Mouse (Mus musculus) cerebellum, adult 2 months (tissue): ENCODE measurements at regions not wholly inside any gene's neighbourhood (a gene's known extent, or its start where the extent isn't known, plus 50 kb on each side); places are given as distances from the start of the nearest gene placed in this dataset.

Source experiments
- DNase-seq, 2 experiments: peaks; one replicate each; pipeline ENCODE4 v3.0.0; 2021
- H3K27ac ChIP-seq: fragments of 200-500 bp; 2 replicates; pipeline ENCODE4 v1.5.1; 2012; ENCODE audit warnings: low read length, control low read depth, inconsistent platforms; ENCODE audit not compliant: insufficient read depth
- H3K27me3 ChIP-seq: fragments of 200-500 bp; 2 replicates; pipeline ENCODE4 v1.6.1; 2012; ENCODE audit warnings: inconsistent platforms, mild to moderate bottlenecking, low read length, moderate library complexity; ENCODE audit not compliant: control insufficient read depth, insufficient read depth
- H3K4me1 ChIP-seq: fragments of 200-500 bp; 2 replicates; pipeline ENCODE4 v1.6.1; 2011; ENCODE audit warnings: low read length; ENCODE audit not compliant: control insufficient read depth, insufficient read depth
- H3K4me3 ChIP-seq: fragments of 200-500 bp; replicated peaks from 2 replicates; pipeline ENCODE3; 2011; ENCODE audit warnings: mild to moderate bottlenecking, low read depth, low read length, control low read depth; ENCODE audit not compliant: insufficient read depth
- CTCF ChIP-seq: fragments of 200-500 bp; IDR thresholded peaks from 2 replicates; pipeline ENCODE4 v1.5.1; 2011; ENCODE audit warnings: low read depth, mild to moderate bottlenecking, control low read depth, low read length, moderate library complexity, borderline replicate concordance; ENCODE audit not compliant: insufficient read depth
- POLR2A ChIP-seq: fragments of 200-500 bp; IDR thresholded peaks from 2 replicates; pipeline ENCODE4 v1.6.1; 2011; ENCODE audit warnings: low read length, control low read depth, borderline replicate concordance; ENCODE audit not compliant: insufficient read depth
- WGBS: fragments of 180-500 bp; shearing (Covaris S2); methylation state at CpG from one replicate; pipeline ENCODE4 v1.1.7; 2018; 5-methylcytosine and 5-hydroxymethylcytosine counted together

- WGBS: 99% methylated on average over 2 of the region's 2 CpGs
- DNase-seq: no peak
- Histone ChIP-seq H3K4me3 (no peak overlapping the region), H3K4me1 (peaks cover 2% of the 10 kb centered on the region; the same call in 1 of the 2 replicates), H3K27me3 (no peaks in the 10 kb centered on the region; the same call in 1 of the 2 replicates), H3K27ac (no peak overlapping the region)
- TF ChIP-seq CTCF: no peak
- no peak for TF ChIP-seq POLR2A
Measured at GRCm38 (mm10) chr2:106200130-106200529, 196.8 kb upstream of the Dnajc24 start.

GRCm38 (mm10) chr2:106195170-106195569, 191.8 kb upstream of the Dnajc24 start:
- Histone ChIP-seq H3K4me1 (peaks cover 2% of the 10 kb centered on the region; the same call in 1 of the 2 replicates), H3K27me3 (no peaks in the 10 kb centered on the region; the same call in 1 of the 2 replicates), H3K27ac (no peak overlapping the region), H3K4me3 (peak overlapping the region; percentile 38)
- 4% methylated on average over 7 of the region's 7 CpGs for WGBS
- TF ChIP-seq CTCF (no peak), POLR2A (no peak)
- DNase-seq: peak; percentile 91 to 95

- H3K27ac ChIP-seq: no peak overlapping the region
- H3K4me1 ChIP-seq: peaks cover 2% of the 10 kb centered on the region; the same call in 1 of the 2 replicates
- TF ChIP-seq CTCF: peak; percentile 73
- no peak for TF ChIP-seq POLR2A
- 9% methylated on average over 14 of the region's 14 CpGs for WGBS
- H3K4me3 ChIP-seq: peak overlapping the region; percentile 26
- H3K27me3 ChIP-seq: no peaks in the 10 kb centered on the region; the same call in 1 of the 2 replicates
- DNase-seq: peak; percentile 82 to 85
Measured at GRCm38 (mm10) chr2:106194369-106195023, 191.1 kb upstream of the Dnajc24 start.

- Histone ChIP-seq H3K27ac (no peak overlapping the region), H3K4me3 (no peak overlapping the region), H3K27me3 (no peaks in the 10 kb centered on the region; the same call in 1 of the 2 replicates), H3K4me1 (peaks cover 2% of the 10 kb centered on the region; the same call in 1 of the 2 replicates)
- peak; percentile 24 to 26 for DNase-seq
- TF ChIP-seq CTCF (no peak), POLR2A (no peak)
- 23% methylated on average over 9 of the region's 9 CpGs for WGBS
Measured at GRCm38 (mm10) chr2:106193889-106194347, 190.6 kb upstream of the Dnajc24 start.

GRCm38 (mm10) chr2:106190579-106191322, 187.4 kb upstream of the Dnajc24 start:
- Histone ChIP-seq H3K4me1 (peaks cover 2% of the 10 kb centered on the region; the same call in 1 of the 2 replicates), H3K27ac (no peak overlapping the region), H3K27me3 (no peaks in the 10 kb centered on the region), H3K4me3 (no peak overlapping the region)
- DNase-seq: no peak
- 88% methylated on average over 11 of the region's 11 CpGs for WGBS
- TF ChIP-seq CTCF (no peak), POLR2A (no peak)

- peak; percentile 88 to 94 for DNase-seq
- no peak overlapping the region for H3K27ac ChIP-seq
- 14% methylated on average over 16 of the region's 16 CpGs for WGBS
- peak overlapping the region; percentile 45 for H3K4me3 ChIP-seq
- H3K27me3 ChIP-seq: no peaks in the 10 kb centered on the region
- peaks cover 4% of the 10 kb centered on the region; the same call in 1 of the 2 replicates for H3K4me1 ChIP-seq
- TF ChIP-seq CTCF (no peak), POLR2A (no peak)
Measured at GRCm38 (mm10) chr2:106183651-106184050, 180.3 kb upstream of the Dnajc24 start.

- Histone ChIP-seq H3K27me3 (no peaks in the 10 kb centered on the region; the same call in 1 of the 2 replicates), H3K4me1 (peaks cover 4% of the 10 kb centered on the region; the same call in 1 of the 2 replicates), H3K27ac (no peak overlapping the region), H3K4me3 (no peak overlapping the region)
- WGBS: 39% methylated on average over 9 of the region's 10 CpGs
- TF ChIP-seq POLR2A (no peak), CTCF (no peak)
- DNase-seq: no peak
Measured at GRCm38 (mm10) chr2:106182051-106182450, 178.7 kb upstream of the Dnajc24 start.
